Mouse (Mus musculus) megakaryocyte, adult 5-6 weeks (primary cell): Measurements from ENCODE around the gene Smc3. TPM values are rescaled to one million over a fixed set of nuclear protein-coding genes. Genes with fewer than 3 reads are reported as not detected.

ENCODE experiments used
- ATAC-seq: 2 replicates; pipeline ENCODE4 v1.8.0; 2016; ENCODE audit warnings: mild to moderate bottlenecking, inconsistent platforms; ENCODE audit not compliant: poor library complexity, severe bottlenecking
- total RNA-seq, 2 experiments: library from RNA; stranded (forward) in 1 of 2; stranded (reverse) in 1 of 2; fragments of 153-499, 151-499 nt in 1 of 2; fragments of 221-1000, 200-1000 nt in 1 of 2; gene quantifications; 2 replicates each; pipeline versions ENCODE4 v1.2.3 to v1.2.4; 2015 to 2017

The Smc3 gene
- total RNA-seq (2015): 91.2 and 91.7 TPM in 2 replicates
- total RNA-seq (2017): 108 and 122 TPM in 2 replicates

DNA sequence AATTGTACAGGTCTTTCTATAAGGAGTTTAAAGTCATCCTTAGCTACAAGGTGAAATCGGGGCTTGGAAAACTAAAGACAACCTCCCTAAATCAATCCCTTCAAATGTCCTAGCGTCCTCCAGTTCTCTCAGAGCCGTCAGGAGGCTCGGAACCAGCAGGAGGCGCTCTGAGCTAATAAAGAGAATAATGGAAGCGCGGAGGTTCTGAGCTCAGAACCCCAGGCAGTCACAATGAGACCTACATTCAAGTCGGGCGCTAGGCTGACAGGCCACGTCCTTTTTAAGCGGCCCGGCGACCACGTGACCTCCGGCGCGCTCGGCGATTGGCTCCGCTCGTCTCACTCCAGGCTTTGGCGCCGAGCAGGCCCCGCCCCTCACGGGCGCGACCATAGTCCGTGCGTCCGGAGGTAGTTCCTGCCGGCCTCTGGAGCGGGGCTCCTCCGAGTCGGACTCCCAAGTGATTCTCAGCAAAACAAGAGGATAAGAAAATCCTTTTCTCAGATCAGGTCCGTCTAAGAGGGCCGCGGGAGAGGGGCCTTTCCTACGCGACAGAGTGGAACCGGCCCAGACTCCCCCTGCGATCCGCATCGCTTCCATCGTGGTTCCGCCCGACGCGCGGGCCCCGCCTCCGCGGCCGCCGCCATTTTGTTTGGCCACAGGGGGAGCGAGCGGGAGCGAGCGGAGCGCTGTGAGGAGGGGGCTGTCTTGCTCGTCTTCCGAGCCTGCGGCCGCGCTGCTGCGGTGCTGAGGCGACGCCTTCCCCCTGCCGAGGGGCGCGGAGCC, at the start of gene Smc3:
Gene Smc3 (plus strand): TSS at position 642 of the 783 bp plus-strand sequence.
- ATAC-seq: peak; percentile 93

DNA sequence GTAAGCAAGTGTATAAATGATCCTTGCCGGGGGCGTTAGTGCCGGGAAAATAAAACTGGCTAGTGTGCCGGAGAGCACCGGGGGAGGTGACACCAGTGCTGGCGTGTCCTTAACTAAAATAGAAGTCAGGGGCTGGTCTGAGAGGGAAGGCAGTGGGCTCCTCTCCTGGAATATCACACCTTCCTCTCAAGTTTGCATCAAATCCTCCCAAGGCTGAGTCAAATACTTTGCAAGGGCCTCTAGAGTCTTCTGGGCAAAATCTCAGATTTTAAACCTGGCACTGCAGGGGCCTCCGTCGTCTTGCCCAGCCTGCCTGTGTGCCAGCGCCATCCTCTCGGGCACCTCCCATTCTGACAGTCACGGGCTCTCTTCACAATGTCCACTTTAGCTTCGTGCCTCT, 49.2 kb upstream of the Smc3 start:
- no peak for ATAC-seq

DNA sequence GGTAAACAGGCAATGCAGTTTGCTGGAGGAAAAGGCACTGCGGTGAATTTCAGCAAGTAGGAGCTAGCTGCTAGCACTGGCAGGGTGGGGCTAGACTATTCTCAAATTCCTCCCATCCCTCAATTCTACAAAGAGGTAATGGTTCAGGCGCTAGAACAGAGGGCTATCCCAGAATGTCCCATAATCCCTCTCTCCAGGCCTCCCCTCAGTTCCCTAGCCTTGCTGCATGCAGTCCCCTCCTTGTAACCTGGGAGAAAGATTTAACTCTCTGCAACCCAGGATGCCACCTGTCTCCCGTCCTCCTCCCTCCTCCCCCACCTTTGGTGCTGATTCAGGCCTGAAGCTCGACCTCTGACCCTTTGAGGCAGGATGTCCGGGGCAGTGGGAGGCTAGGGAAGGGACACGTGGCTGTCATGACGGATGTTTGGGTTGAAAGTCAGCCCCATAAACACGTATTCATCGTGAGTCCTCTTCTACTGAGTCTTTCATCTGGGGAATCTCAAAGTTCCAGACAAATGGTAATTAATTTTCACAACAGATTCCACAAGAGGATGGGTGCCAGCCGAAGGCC, 47.9 kb upstream of the Smc3 start:
- no peak for ATAC-seq

DNA sequence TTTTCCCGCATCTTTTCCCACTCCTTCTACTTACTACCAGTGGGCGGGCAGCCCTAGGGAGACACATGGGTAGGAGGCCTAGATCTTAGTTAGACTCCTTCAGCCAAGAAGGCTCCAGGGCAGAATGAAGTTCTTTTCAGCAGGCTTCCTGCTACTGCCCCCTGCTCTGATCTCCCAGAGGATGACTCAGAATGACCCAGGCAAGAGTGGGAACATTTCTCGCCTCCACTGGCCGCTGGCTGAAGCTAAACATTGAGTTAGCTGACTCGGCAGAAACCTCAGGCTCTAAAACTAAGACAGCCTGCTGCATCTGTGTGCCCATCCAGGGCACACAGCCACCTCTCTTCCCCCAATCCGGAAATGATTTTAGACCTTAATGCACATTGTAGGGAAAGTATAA, 47.4 kb upstream of the Smc3 start:
- ATAC-seq: no peak

DNA sequence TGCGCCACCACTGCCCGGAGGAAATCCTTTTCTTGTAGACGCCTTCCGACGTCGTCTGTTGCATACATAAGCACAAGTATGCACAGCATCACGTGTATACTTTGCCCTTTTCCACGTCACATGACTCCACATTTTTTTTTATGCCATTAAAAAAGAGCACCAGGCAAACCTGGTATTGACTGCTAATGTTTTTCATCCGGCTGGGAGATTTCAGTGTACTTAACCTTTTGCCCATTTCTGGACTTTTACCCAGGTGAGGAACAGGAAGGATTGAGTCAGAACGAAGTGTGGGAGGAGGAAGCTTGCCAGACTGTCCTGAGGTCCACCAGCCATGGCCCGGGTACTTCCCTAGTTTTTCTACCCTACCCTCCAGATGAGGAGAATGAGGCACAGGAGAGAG, 45.8 kb upstream of the Smc3 start:
- no peak for ATAC-seq

DNA sequence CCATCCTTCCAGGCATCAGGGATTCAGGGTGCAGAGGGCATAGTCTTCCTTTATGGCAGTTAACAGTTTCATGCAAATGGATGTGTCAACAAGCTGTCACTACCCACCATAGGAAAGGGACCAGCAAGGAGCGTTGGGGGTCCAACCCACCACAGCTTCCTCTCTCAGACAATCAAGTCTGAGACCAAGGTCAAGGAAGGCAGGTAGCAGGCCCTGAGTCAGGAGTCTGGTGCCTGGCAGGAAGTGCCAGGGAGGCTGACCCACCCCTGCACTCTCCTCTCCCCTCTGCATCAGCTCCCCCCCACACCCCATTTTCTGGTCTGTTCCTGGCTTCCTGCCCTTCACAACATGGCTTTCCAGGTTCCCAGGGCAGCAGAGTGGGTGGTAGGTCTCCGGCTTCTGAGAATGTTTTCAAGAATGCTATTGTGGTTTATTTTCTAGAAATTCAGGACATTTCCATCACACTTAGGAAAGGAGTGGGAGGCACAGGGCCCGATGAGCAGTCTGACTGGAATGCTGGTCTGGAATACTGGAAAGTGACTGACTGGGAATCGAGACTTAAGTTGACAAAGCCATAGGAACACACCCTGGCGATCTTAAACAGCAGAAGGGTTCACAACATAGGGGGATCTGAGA, 45.1 kb upstream of the Smc3 start:
- ATAC-seq: no peak

DNA sequence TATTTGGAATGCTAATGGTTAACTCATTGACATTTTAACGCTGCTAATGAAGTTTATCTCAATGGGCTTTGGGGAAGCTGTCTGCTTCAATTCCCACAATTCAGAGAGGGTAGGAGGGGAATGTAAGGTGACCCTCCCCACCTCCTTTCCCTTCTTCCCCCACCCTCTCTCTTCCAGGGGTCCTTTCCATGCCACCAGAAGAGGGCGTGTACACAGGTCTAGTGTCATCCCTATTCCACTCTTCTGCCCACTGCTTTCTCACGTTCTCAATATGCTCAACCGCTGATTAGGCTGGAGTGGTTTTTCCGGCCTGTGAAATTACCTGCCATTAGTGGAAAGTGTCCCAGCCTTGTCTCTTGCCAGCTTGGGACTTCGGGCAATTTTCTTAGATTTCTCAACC, 43.4 kb upstream of the Smc3 start:
- ATAC-seq: no peak

DNA sequence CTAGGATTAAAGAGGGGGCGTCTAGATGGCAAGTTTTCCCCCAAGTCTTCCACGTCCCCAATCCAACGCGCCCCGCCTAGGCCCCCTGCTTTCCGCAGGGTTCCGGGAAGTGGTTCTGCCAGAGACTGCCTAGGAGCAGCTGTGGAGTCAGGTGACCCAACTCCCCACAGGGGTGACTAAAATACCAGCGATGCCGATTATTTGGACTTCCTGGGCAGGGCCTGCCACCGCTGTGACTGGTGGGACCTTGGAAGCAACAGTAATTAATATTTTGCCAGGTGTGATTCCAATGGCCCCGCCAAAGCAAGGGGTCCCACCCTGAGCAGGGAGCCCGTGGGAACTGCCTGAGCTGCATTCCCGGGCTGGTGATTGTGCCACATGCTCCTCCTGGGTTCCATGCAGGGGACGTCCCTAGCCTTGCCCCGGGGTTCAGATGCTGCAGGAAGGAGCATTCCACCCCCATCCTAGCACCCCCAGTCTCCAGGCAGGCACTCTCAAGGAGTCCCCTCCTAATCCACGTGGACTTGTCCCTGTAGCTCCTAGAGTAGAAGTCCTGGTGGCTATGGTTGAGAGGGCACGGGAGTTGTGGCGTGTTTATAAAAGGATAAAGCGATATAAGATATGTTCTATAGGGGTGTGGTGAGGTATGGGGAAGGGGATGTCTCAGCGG, 42.8 kb upstream of the Smc3 start:
- ATAC-seq: peak; percentile 49; the same call in 1 of the 2 replicates

DNA sequence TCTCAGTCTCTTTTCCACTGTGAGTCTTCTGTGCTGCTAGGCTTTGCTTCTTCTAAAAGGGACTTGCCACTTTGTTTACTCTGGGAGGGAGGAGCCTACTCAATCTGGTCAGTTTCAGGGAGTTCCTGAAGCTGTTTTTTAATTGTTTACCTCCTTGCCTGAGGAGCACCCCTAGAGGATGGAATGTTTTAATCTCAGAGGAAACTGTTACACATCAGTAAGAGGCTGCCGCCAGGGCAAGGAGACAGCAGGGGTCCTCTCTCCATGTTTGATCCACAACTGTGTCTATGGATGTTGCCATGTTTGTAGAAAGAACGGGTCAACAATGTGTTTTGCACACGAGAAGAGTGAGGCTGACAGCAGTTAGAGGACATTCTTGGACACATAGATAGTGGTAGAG, 39.8 kb upstream of the Smc3 start:
- ATAC-seq: no peak

DNA sequence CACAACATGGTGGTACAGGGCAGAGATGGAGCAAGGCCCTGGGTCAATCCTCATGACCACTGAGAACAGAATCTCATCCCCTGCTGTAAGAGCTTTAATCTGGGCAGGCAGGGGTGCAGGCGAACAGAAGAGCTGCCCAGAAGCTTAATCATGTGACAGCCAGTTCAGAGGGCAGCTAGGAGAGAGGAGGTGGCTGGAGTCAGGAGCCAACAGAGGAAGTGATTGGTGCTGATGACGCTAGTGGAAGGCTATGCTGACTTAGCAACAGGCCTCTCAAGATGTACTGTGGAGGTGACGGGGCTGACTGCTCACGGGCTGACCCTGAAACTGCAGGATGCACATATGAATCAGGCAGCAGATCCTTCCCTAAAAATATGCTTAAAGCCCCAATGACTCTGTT, 36.0 kb upstream of the Smc3 start:
- ATAC-seq: peak; percentile 33; the same call in 1 of the 2 replicates

DNA sequence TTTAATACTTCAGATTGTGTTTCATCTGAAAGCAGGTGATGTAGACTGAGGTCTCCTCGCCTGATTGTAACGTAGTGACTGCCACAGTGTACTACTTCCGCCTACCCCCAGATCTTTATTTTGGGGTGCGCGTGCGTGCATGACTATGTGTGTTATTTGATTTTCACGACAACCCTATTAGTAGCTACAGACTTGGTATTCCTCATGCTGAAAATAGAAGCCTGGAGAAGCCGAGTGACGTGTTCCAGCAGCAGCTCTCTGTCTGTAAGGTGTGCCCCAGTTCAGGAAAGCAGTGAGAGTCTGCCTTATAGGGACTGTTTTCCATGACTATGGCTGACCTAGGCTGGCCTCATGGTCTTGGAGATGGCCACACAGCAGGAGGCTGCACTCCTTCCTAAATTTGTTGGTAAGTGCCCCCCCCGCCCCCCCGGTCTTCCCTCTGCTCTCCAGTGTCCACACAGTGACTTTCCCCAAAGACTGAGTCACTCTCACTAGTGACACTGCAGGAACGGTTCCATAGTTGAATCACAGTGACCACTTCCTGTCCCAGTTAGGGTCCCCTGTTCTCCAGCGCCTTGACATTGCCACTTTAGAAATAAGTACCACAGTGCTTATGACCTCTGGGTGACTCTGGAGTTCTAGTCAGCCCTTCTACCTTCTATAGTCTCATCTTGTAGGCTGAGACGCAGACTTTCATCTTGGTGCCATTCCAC, 34.5 kb upstream of the Smc3 start:
- peak; percentile 57 for ATAC-seq

DNA sequence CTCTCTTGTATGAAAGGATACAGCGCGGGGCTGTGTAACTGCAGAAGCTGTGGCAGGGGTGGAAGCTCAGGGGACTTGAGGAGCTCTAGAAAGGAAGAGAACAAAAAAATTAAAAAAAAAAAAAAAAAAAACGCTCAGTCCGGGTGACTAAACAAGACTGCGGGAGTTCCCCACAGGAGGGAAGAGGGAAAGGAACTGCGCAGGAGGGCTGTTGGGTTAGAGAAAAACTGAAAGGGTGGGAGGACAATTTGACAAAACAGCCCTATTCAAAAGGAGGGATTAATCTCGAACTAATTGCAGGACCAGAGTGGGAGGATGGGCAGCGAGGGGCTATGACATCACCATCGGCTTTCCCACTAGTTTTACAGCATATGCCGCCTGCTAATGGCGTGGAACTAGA, 32.3 kb upstream of the Smc3 start:
- ATAC-seq: 0 out of 2 replicates have a peak, but pooled peaks have one; percentile 24

DNA sequence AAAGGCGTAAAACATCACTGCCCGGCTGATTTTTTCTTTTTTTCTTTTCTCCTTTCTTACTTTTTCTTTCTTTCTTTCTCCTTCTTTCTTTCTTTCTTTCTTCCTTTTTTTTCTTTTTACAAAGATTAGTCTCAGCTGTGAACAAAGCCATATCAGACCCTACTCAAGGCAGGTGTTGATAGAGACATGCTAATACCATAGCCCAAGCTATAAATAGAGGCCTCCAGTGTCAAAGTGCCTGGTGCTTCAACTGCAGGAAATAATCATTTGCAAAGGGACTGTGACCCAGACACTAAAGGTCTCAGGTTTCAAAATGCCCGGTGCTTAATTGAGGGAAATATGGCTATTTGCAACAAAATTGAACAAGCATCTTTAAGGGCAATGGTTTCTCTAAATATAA, 31.6 kb upstream of the Smc3 start:
- ATAC-seq: no peak

DNA sequence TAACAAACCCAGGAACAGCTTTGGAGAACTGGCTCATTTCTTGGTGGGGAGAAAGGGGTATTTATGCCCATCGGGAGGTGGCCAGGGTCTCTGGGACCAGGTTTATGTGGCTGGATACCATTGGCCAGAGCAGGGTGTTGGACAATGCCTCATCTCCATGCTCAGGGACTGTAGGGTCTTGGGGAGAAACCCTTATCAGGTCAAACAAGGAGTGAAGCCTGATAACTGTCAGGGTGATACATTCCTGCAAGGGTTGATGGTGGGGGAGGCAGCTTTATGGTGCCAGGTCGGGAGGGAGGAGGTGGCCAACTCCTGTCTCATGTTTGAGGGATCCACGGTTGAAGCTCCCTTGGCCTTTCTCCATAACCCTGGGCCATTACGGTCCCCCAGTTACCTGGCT, 29.1 kb upstream of the Smc3 start:
- ATAC-seq: no peak

DNA sequence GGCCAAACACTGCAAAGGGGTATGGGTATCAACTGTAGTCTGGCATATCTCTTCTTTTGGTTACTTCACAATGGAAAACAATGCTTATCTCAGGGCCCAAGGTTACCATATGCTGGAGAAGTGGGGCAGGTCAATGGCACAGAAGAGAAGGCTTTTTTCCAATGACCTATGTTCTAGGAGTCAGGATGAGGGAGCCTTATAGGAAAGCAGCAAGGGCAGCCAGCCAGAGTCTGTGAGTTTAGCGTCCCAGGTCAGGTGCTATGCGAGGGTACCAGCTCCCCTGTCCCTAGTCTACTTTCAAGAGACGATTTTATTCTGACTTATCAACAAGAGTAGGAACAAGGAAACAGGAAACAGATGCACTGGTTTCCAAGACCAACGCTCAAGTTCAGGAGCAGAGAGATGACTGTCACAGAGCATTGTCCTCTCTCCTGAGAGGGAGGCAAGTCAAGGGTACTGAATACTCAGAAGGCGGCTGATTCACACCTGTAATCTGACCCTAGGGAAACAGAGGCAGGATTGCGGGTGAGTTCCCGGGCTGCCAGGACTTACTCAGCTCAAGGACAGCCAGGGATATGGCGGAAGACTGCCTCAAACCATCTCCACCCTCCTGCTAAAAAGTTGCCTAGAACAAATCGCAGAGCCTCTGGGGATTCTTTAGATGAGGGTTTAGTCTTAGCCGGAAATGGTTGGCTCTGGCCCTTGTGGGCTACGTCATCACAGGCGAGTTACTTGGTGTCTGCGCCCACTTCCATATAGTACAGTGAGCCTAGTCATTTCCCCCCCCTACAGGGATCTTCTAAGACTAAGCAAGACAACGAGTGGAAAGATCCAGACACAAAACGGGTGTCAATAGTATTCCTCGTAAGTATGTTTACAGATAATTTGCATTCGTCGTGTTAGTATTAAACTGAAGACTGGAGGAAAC, 28.4 kb upstream of the Smc3 start:
- peak; percentile 40; the same call in 1 of the 2 replicates for ATAC-seq

DNA sequence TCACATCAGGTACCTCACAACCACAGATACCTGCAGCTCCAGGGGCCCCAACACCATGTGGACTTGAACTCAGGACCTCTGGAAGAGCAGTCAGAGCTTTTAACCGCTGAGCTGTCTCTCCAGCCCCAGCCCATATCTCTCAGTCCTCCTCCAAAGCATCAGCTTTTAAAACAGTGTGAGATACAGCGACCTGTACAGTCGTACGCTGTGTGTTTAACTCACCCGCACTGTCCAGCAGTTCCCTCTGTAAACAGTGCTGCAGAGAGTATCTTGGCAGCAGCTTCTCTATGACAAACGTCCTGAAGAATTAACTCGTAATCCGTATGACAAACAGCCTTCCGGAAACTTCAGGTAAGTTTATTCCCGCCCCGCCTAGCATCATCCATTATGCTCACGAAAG, 27.6 kb upstream of the Smc3 start:
- no peak for ATAC-seq

DNA sequence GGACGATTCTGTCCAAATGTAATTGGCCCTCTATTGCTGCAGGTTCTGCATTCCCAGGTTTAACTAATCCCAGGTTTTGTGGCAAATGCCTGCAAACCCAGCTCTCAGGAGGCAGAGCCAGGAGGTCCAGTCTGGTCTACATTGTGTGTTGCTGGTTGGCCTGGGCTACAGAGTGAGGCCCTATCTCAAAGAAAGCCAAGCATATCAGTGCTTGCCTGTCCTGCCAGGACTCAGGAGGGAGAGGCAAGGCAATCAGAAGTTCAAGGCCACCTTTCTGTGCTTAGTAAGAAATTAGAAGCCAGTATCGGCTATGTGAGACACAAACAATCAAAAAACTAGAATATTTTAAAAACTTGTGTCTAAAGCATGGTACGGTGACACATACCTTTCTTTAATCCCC, 27.0 kb upstream of the Smc3 start:
- ATAC-seq: no peak

DNA sequence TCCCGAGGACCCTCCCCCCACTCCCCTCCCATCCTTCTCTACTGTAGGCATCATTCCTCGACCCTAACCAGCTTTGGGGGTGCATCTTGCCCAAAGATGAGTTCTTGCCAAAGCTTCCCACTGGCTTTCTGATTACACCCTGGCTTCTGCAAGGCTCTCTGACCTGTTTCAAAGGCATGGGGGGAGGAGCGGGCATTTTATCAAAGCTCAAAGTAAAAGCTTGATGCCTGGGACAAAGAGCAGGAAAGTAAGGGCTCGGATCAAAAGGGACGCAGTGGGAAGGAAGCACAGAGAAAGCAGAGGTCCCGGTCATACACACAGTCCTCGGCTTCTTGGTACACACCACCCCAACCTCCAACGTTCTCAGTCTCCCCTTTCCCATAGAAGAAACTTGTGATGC, 26.1 kb upstream of the Smc3 start:
- ATAC-seq: no peak

DNA sequence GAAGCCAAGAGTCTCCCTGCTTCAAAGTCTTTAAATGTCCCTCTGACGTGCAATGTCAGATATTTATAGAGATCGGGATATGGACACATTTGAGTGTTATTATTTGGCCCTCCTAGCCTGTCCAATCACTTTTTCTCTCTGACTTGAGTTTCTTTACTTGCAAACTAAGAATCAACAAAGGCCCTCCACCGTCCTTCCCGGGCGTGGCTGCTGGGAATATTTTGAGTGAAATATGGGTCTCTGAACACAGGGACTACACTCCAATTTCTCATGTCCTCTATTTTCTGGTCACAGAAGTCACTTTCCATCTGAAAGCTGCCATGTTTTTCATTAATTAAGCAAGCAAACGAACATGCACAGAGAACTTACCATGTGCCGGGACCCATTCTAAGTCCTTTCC, 25.7 kb upstream of the Smc3 start:
- ATAC-seq: no peak
